Mouse (Mus musculus) embryonic facial prominence, embryonic 11.5 days (tissue): ENCODE measurements at regions not wholly inside any gene's neighbourhood (a gene's known extent, or its start where the extent isn't known, plus 50 kb on each side); places are given as distances from the start of the nearest gene placed in this dataset.

Source experiments
- ATAC-seq: fragments of 200-750 bp; cut with Nextera tagmentation; replicated peaks from 2 replicates; pipeline ENCODE4 v1.8.0; 2017; ENCODE audit warnings: low read depth; ENCODE audit not compliant: insufficient number of reproducible peaks, low FRiP score, low TSS enrichment
- DNase-seq: peaks from one replicate; pipeline ENCODE4 v3.0.0-alpha.2; 2015; ENCODE audit warnings: low spot score
- H3K27ac ChIP-seq: fragments of 300-500 bp; sonication (generic); replicated peaks from 2 replicates; pipeline ENCODE4 v1.5.1; 2014; ENCODE audit warnings: mild to moderate bottlenecking, low read depth, low read length, control low read depth
- H3K27me3 ChIP-seq: fragments of 300-500 bp; sonication (generic); 2 replicates; pipeline ENCODE4 v1.6.1; 2014; ENCODE audit warnings: mild to moderate bottlenecking, low read length, moderate library complexity, mixed read lengths; ENCODE audit not compliant: control insufficient read depth, insufficient read depth
- H3K36me3 ChIP-seq: fragments of 300-500 bp; sonication (generic); replicated peaks from 2 replicates; pipeline ENCODE4 v1.6.1; 2014; ENCODE audit warnings: low read depth, mild to moderate bottlenecking, low read length, moderate library complexity, mixed read lengths; ENCODE audit not compliant: control insufficient read depth, insufficient read depth
- H3K4me1 ChIP-seq: fragments of 300-500 bp; sonication (generic); 2 replicates; pipeline ENCODE4 v1.6.1; 2014; ENCODE audit warnings: low read length, mixed read lengths; ENCODE audit not compliant: control insufficient read depth, insufficient read depth
- H3K4me2 ChIP-seq: fragments of 300-500 bp; sonication (generic); 2 replicates; pipeline ENCODE4 v1.6.1; 2014; ENCODE audit warnings: low read depth, mild to moderate bottlenecking, control low read depth, low read length, moderate library complexity
- H3K4me3 ChIP-seq: fragments of 300-500 bp; sonication (generic); 2 replicates; pipeline ENCODE4 v1.5.1; 2014; ENCODE audit warnings: low read depth, low read length, control low read depth
- H3K9ac ChIP-seq: fragments of 300-500 bp; sonication (generic); replicated peaks from 2 replicates; pipeline ENCODE4 v1.6.1; 2014; ENCODE audit warnings: mild to moderate bottlenecking, control low read depth, low read length
- H3K9me3 ChIP-seq: fragments of 300-500 bp; sonication (generic); replicated peaks from 2 replicates; pipeline ENCODE4 v1.6.1; 2016; ENCODE audit warnings: mild to moderate bottlenecking, low read length, inconsistent platforms, mixed read lengths; ENCODE audit not compliant: control insufficient read depth
- WGBS: fragments of 180-500 bp; shearing (Covaris S2); extraction: QIAGEN DNeasy Blood & Tissue Kit; methylation state at CpG from one replicate; pipeline ENCODE4 v1.1.7; 2014; 5-methylcytosine and 5-hydroxymethylcytosine counted together

DNA sequence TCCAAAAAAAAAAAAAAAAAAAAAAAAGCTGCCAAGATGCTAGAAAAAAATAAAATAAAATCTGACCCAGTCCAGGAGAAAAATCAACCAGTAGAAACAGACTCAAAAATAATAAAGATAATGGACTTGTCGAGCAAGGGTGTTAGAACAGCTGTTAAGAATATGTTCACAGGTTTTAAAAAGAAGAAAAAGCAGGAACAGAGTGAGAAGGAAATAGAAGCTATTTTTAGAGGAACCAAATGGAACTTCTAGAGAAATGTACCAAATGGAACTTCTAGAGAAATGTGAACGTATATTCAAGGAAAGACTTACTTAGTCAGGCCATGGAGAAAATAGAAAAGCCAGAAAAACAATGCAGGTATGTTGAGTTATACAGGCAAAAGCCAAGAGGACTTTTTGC lies 662.4 kb upstream of the Jmjd1c start:
- no peaks in the 10 kb centered on the region for H3K9me3 ChIP-seq
- H3K36me3 ChIP-seq = no peaks in the 10 kb centered on the region
- H3K4me3 ChIP-seq = no peak overlapping the region
- no peak overlapping the region for H3K9ac ChIP-seq
- no peak overlapping the region for H3K27ac ChIP-seq
- DNase-seq (no peak), ATAC-seq (no peak)
- H3K4me2 ChIP-seq = no peak overlapping the region
- no peaks in the 10 kb centered on the region for H3K4me1 ChIP-seq
- no peaks in the 10 kb centered on the region for H3K27me3 ChIP-seq
- 81% methylated on average over 2 of the region's 2 CpGs for WGBS

DNA sequence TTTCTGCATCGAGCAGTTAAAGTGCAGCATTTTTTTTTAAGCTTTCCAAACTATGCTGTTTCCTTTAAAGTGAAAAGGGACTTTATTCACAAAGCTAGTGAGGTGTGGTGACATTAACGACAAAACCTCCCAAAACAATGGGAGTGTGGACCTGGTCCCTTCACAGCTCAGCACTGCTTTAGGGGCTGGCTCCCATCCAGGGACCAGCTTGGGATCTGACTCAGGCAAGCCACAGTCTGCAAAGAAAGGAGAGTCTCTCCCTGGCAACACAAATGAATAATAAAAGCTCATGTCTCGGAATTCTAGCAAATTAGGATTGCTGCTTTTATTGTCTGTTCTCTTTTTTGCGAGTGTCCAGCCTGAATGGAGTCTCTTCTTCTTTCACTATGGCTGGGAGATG lies 625.2 kb upstream of the Jmjd1c start:
- WGBS = 70% methylated on average over 4 of the region's 4 CpGs
- H3K27me3 ChIP-seq = no peaks in the 10 kb centered on the region
- H3K4me1 ChIP-seq = no peaks in the 10 kb centered on the region

DNA sequence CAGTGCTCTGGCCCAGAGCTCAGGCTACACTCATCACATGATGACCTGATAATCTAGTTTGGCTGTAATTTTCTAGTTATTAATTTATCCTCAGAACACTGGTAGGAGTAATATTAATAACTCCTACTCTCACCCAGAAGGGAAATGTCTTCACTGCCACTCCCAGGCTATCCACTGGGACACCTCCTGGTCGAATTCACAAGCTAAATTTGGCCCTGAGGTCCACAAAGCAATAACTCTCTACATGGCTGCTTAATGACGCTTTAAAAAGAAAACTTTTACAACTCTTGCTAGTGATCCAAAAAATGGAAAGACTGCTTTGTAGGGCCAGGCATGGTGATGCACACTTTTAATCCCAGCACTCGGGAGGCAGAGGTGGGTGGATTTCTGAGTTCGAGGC lies 623.9 kb upstream of the Jmjd1c start:
- H3K27me3 ChIP-seq = no peaks in the 10 kb centered on the region
- 75% methylated on average over 4 of the region's 4 CpGs for WGBS
- no peaks in the 10 kb centered on the region for H3K9me3 ChIP-seq
- no peak overlapping the region for H3K4me2 ChIP-seq
- no peak overlapping the region for H3K27ac ChIP-seq
- no peak for DNase-seq
- no peak overlapping the region for H3K4me3 ChIP-seq
- H3K4me1 ChIP-seq = no peaks in the 10 kb centered on the region
- no peak for ATAC-seq
- H3K36me3 ChIP-seq = no peaks in the 10 kb centered on the region
- no peak overlapping the region for H3K9ac ChIP-seq

More for the DNA sequence above, 625.2 kb upstream of the Jmjd1c start:
- no peak overlapping the region for H3K4me3 ChIP-seq
- no peaks in the 10 kb centered on the region for H3K36me3 ChIP-seq
- no peaks in the 10 kb centered on the region for H3K9me3 ChIP-seq
- no peak overlapping the region for H3K9ac ChIP-seq
- H3K27ac ChIP-seq = no peak overlapping the region
- DNase-seq (no peak), ATAC-seq (no peak)
- no peak overlapping the region for H3K4me2 ChIP-seq

DNA sequence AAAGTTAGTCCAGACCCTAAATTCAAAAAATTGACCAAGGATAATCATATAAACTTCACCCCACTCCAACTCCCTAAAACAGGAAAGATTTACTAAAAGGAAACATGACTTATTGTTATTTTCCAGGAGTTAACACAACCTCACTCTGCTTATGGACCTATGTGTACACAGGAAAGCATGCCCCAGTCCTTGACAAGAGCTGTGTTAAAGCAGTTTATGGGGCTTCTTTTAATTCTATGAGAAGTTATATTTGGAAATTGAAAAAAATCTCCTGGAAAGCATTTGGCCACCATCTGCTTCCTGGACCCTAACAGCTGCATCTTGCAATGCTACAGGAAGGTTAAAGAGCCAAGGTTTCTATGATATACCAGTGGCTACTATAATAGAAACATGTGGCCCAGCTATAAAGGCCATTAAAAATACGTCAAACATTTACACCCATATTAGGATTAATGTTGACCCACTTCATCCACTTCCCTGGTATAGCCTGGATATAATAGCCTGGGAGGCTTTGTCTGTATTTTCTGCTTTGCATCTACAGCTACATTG lies 620.7 kb upstream of the Jmjd1c start:
- H3K27ac ChIP-seq = no peak overlapping the region
- no peaks in the 10 kb centered on the region for H3K4me1 ChIP-seq
- 63% methylated on average over 1 of the region's 1 CpGs for WGBS
- DNase-seq (no peak), ATAC-seq (no peak)
- no peaks in the 10 kb centered on the region for H3K27me3 ChIP-seq
- no peak overlapping the region for H3K4me2 ChIP-seq
- H3K36me3 ChIP-seq = no peaks in the 10 kb centered on the region
- H3K4me3 ChIP-seq = no peak overlapping the region
- no peaks in the 10 kb centered on the region for H3K9me3 ChIP-seq
- no peak overlapping the region for H3K9ac ChIP-seq

DNA sequence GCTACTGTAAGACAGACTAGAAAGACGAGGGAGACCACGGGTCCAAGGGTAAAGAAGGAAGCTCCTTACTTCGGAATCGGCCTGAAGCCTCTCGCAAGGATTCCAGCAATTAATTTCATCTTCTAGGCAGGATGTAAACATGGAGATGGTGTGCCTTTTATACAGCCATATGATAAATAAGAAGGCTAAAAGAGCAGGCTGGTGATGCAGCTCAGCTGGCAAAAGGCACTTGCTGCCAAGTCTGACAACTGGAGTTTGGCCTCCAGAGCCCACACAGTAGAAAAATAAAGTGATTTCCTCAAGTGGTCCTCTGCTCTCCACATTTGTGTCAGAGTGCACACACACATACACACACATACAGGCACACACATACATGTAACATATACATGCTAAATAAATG lies 605.1 kb upstream of the Jmjd1c start:
- WGBS = 84% methylated on average over 5 of the region's 5 CpGs
- no peak for ATAC-seq
- Histone ChIP-seq H3K9me3 (no peaks in the 10 kb centered on the region), H3K27ac (no peak overlapping the region), H3K36me3 (no peaks in the 10 kb centered on the region), H3K4me1 (no peaks in the 10 kb centered on the region), H3K27me3 (no peaks in the 10 kb centered on the region), H3K4me2 (no peak overlapping the region), H3K9ac (no peak overlapping the region), H3K4me3 (no peak overlapping the region)
- DNase-seq = no peak

DNA sequence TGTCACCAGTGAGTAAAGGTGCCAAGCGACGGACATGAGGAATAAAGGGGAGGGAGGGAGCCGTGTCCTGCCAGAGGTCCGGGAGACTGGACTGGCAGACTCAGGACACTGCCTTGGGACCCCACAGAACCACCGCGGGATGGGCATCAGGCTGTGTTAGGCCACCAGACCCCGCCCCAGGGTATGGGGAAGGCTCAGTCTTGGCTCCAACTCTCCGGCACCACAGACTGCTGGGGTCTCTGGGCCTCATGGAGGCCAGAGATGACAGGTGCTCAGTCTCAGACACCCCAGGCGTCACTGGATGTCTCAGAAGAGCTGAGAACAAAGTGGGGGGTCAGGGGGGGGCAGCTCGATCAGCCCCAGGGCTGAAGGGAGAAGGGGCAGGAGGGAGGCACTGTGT lies 604.1 kb upstream of the Jmjd1c start:
- no peak overlapping the region for H3K9ac ChIP-seq
- 55% methylated on average over 10 of the region's 10 CpGs for WGBS
- H3K27me3 ChIP-seq = no peaks in the 10 kb centered on the region
- no peak overlapping the region for H3K27ac ChIP-seq
- H3K9me3 ChIP-seq = no peaks in the 10 kb centered on the region
- no peak overlapping the region for H3K4me2 ChIP-seq
- H3K36me3 ChIP-seq = no peaks in the 10 kb centered on the region
- H3K4me1 ChIP-seq = no peaks in the 10 kb centered on the region
- no peak overlapping the region for H3K4me3 ChIP-seq
- DNase-seq (no peak), ATAC-seq (no peak)

DNA sequence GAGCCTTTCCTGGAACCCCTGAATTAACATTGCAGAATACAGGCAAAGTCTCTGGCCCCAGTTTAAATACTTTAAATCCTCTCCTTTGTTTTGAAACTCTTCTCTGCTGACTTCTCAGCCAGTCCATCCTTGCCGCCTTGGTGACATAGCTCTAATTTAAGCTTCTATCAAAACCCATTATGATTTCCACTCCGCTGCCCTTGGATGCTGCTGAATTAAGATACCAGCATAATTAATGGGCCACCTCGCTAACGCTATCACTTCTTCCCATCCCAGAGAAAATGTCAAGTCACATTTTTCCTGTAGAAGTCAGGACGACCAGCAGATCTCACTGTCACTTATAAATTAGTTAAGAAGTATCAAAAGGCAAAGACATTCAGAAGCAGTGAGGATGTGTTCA lies 556.1 kb upstream of the Jmjd1c start:
- Histone ChIP-seq H3K36me3 (no peaks in the 10 kb centered on the region), H3K9me3 (no peaks in the 10 kb centered on the region), H3K4me3 (no peak overlapping the region), H3K9ac (no peak overlapping the region), H3K27ac (no peak overlapping the region), H3K4me1 (no peaks in the 10 kb centered on the region), H3K4me2 (no peak overlapping the region), H3K27me3 (no peaks in the 10 kb centered on the region)
- DNase-seq (no peak), ATAC-seq (no peak)
- WGBS = 87% methylated on average over 5 of the region's 5 CpGs

DNA sequence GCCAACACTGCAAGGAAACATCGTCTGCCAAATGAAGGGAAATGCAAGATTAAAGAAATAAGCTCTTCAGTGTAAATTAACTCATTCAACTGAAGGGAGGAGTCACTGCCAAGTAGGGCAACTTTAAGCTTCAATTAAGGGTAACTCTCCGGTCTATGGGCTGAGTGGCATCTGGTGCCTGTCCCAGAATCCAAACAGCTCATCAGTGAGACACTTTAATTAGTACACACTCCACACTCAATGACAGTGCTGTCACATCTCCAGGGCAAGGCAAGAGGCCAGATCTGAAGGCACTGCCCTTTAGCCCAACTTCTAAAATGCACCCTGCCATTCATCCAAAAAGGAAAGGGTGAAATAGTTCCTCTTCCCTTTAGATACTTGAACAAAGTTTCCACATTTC lies 549.3 kb upstream of the Jmjd1c start:
- DNase-seq (no peak), ATAC-seq (no peak)
- no peaks in the 10 kb centered on the region for H3K27me3 ChIP-seq
- 60% methylated on average over 2 of the region's 2 CpGs for WGBS
- no peak overlapping the region for H3K27ac ChIP-seq
- no peak overlapping the region for H3K9ac ChIP-seq
- H3K4me3 ChIP-seq = no peak overlapping the region
- no peak overlapping the region for H3K4me2 ChIP-seq
- H3K36me3 ChIP-seq = no peaks in the 10 kb centered on the region
- no peaks in the 10 kb centered on the region for H3K4me1 ChIP-seq
- no peaks in the 10 kb centered on the region for H3K9me3 ChIP-seq
